Comparison of ENCODE assay signal across 21 mouse cellular contexts in genomic region chr11:61296556-61296955, GRCm38 (mm10). TPM values are rescaled to one million over a fixed set of nuclear protein-coding genes. Genes with fewer than 3 reads are reported as not detected.
"Had no signal": no experiment of that assay in that cellular context is flagged by ENCODE, and none has a peak within 500 bp of the region (broad histone marks: within the 10 kb centered on the region; RNA-seq: fewer than 3 reads in every experiment).

No protein-coding gene starts in this region.

- H3K27ac ChIP-seq: kidney, embryonic 15.5 days; left cerebral cortex, adult 2 months; liver, embryonic 13.5 days; macrophage had no signal

- H3K9ac ChIP-seq: kidney, embryonic 15.5 days; liver, embryonic 13.5 days had no signal

- H3K4me2 ChIP-seq: kidney, embryonic 15.5 days; liver, embryonic 13.5 days had no signal

- H3K4me3 ChIP-seq: kidney, embryonic 15.5 days; left cerebral cortex, adult 2 months; liver, embryonic 13.5 days had no signal

- H3K27me3 ChIP-seq: kidney, embryonic 15.5 days; liver, embryonic 13.5 days had no signal

- H3K9me3 ChIP-seq: kidney, embryonic 15.5 days; liver, embryonic 13.5 days had no signal

- DNase-seq: kidney, postnatal 10 days; kidney, postnatal 36 days; layer of hippocampus, postnatal 36 days; liver, embryonic 13.5 days; lung, adult 2 months; lung, postnatal 14 days; midbrain, embryonic 14.5 days; thymus, adult 18-20 months; thymus, postnatal 36 days had no signal

- H3K36me3 ChIP-seq: kidney, embryonic 15.5 days; liver, embryonic 13.5 days had no signal

RNA-seq across cellular contexts. Expression of gene Slc47a2, which starts 46.1 kb away (rescaled TPM):
- total RNA-seq: left cerebral cortex, postnatal 36 days; liver, adult 2 months; megakaryocyte, adult 5-6 weeks had no signal
- polyA plus RNA-seq: kidney, embryonic 15.5 days; limb, embryonic 11.5 days; liver, adult 2 months; macrophage; midbrain, embryonic 14.5 days; neural tube, embryonic 11.5 days; neural tube, embryonic 14.5 days; small intestine, adult 2 months; spleen, adult 2 months; stomach, embryonic 16.5 days had no signal
